In genomic region chr10:75316472-75316871, GRCm38 (mm10) we compare ENCODE assay signal across 8 mouse cellular contexts. TPM values are rescaled to one million over a fixed set of nuclear protein-coding genes. Genes with fewer than 3 reads are reported as not detected.
A peak's percentile ranks its signal among the peaks of the same experiment; 100 is the strongest.
DNase-seq lines count a peak whose midpoint lies in the region; ATAC-seq and TF ChIP-seq lines count a peak whose summit lies in the region.

No protein-coding gene starts in this region.

- TF ChIP-seq CTCF in lung, adult 2 months (IDR thresholded peaks at IDR 0.05; ENCODE audit: insufficient read depth, low read length), result no peak

- no peaks in the 10 kb centered on the region; the same call in 1 of the 2 replicates for H3K36me3 ChIP-seq in lung, embryonic 16.5 days (ENCODE audit: control insufficient read depth, insufficient read depth, low read length)
- peaks cover 19% of the 10 kb centered on the region for H3K36me3 ChIP-seq in embryonic facial prominence, embryonic 12.5 days
- H3K36me3 ChIP-seq in midbrain, embryonic 16.5 days (ENCODE audit: control insufficient read depth, insufficient read depth, low read length), result peaks cover 3% of the 10 kb centered on the region; the same call in 1 of the 2 replicates

- H3K9ac ChIP-seq in lung, embryonic 16.5 days (ENCODE audit: low read length), result peak overlapping the region; percentile 68
- peak overlapping the region; percentile 39 for H3K9ac ChIP-seq in embryonic facial prominence, embryonic 12.5 days
- peak overlapping the region; percentile 22; the same call in 1 of the 2 replicates for H3K9ac ChIP-seq in midbrain, embryonic 16.5 days (ENCODE audit: low read depth, low read length)

- H3K27me3 ChIP-seq in lung, embryonic 16.5 days (ENCODE audit: control insufficient read depth, insufficient read depth, low read depth, low read length), result peaks cover 6% of the 10 kb centered on the region; the same call in 1 of the 2 replicates
- H3K27me3 ChIP-seq in embryonic facial prominence, embryonic 12.5 days, result peaks cover 45% of the 10 kb centered on the region
- peaks cover 19% of the 10 kb centered on the region for H3K27me3 ChIP-seq in midbrain, embryonic 16.5 days (ENCODE audit: control insufficient read depth, insufficient read depth, low read depth, low read length)

- peak overlapping the region; percentile 81 for H3K4me2 ChIP-seq in lung, embryonic 16.5 days (ENCODE audit: low read depth, low read length)
- H3K4me2 ChIP-seq in embryonic facial prominence, embryonic 12.5 days (replicated peaks), result peak overlapping the region; percentile 63
- H3K4me2 ChIP-seq in midbrain, embryonic 16.5 days (ENCODE audit: low read length), result peak overlapping the region; percentile 54

- H3K4me1 ChIP-seq in lung, embryonic 16.5 days (replicated peaks; ENCODE audit: control insufficient read depth, insufficient read depth, low read length), result peaks cover 24% of the 10 kb centered on the region
- peaks cover 8% of the 10 kb centered on the region for H3K4me1 ChIP-seq in lung, adult 2 months (ENCODE audit: control insufficient read depth, insufficient read depth, low read length)
- H3K4me1 ChIP-seq in embryonic facial prominence, embryonic 12.5 days, result 0 out of 2 replicates have a peak, but pooled peaks cover 3% of the 10 kb centered on the region
- peaks cover 6% of the 10 kb centered on the region for H3K4me1 ChIP-seq in midbrain, embryonic 16.5 days (ENCODE audit: control insufficient read depth, insufficient read depth, low read length)

- no peaks in the 10 kb centered on the region for H3K9me3 ChIP-seq in lung, embryonic 16.5 days (ENCODE audit: control insufficient read depth, low read length)
- no peaks in the 10 kb centered on the region for H3K9me3 ChIP-seq in embryonic facial prominence, embryonic 12.5 days
- no peaks in the 10 kb centered on the region for H3K9me3 ChIP-seq in midbrain, embryonic 16.5 days (replicated peaks; ENCODE audit: control insufficient read depth, low read length, poor library complexity, severe bottlenecking)

- H3K27ac ChIP-seq in lung, embryonic 16.5 days (ENCODE audit: low read length), result no peak overlapping the region
- 0 out of 2 replicates have a peak overlapping the region, but pooled peaks have one; percentile 7 for H3K27ac ChIP-seq in embryonic facial prominence, embryonic 12.5 days
- no peak overlapping the region for H3K27ac ChIP-seq in midbrain, embryonic 16.5 days (ENCODE audit: low read length)

- intact Hi-C loops in gastrocnemius, postnatal 14 days (cut with DNase I; ENCODE audit: low total_unique reads), result loop anchor here (5.0 kb wide), 2 partner anchors 121 to 171 kb away; no protein-coding TSS in a partner anchor

- peak overlapping the region; percentile 57 for H3K4me3 ChIP-seq in lung, embryonic 16.5 days (ENCODE audit: low read length)
- no peak overlapping the region for H3K4me3 ChIP-seq in lung, adult 2 months (replicated peaks; ENCODE audit: extremely low read depth, low read depth, low read length)
- peak overlapping the region; percentile 39 for H3K4me3 ChIP-seq in embryonic facial prominence, embryonic 12.5 days
- H3K4me3 ChIP-seq in midbrain, embryonic 16.5 days (ENCODE audit: low read depth, low read length), result peak overlapping the region; percentile 36

- TF ChIP-seq POLR2A in lung, adult 2 months (IDR thresholded peaks at IDR 0.05; ENCODE audit: borderline replicate concordance, extremely low read depth, low read depth, low read length), result no peak

- WGBS in lung, embryonic 16.5 days, result 3% methylated on average over 9 of the region's 9 CpGs
- whole genome bisulfite sequencing in lung, adult 2 months, result 8% methylated on average over 9 of the region's 9 CpGs
- WGBS in embryonic facial prominence, embryonic 12.5 days, result 3% methylated on average over 9 of the region's 9 CpGs
- WGBS in midbrain, embryonic 16.5 days, result 13% methylated on average over 8 of the region's 9 CpGs

- peak; percentile 34 for ATAC-seq in lung, embryonic 16.5 days (ENCODE audit: low read depth)
- no peak for ATAC-seq in embryonic facial prominence, embryonic 12.5 days (ENCODE audit: insufficient number of reproducible peaks, insufficient read depth, low FRiP score, low TSS enrichment)
- peak; percentile 21 for ATAC-seq in midbrain, embryonic 16.5 days

- no peak for DNase-seq in lung, adult 2 months
- DNase-seq in induced T-regulatory cell, adult 2 months (ENCODE audit: low read depth), result peak; percentile 83
- DNase-seq in right cerebral cortex, postnatal 14 days, result no peak
- no peak for DNase-seq in gastrocnemius, postnatal 14 days
- no peak for DNase-seq in cerebellum, postnatal 25 days

RNA-seq across cellular contexts. Expression of gene Adora2a, which starts 0.2 kb away (rescaled TPM):
- polyA plus RNA-seq in lung, embryonic 16.5 days (2015; fragmentation: Nextera tagmentation; extraction: Ambion mirVana), result 8.9 and 9.2 TPM in 2 replicates
- polyA plus RNA-seq in lung, adult 2 months (2012; rRNA removed), result 12.3 and 13.3 TPM in 2 replicates
- 2.3 and 4.6 TPM in 2 replicates for polyA plus RNA-seq in embryonic facial prominence, embryonic 12.5 days (2016; fragmentation: Nextera tagmentation; extraction: Ambion mirVana)
- polyA plus RNA-seq in midbrain, embryonic 16.5 days (2015; fragmentation: Nextera tagmentation; extraction: Ambion mirVana), result 3.7 and 3.8 TPM in 2 replicates
- 1 to 10 TPM; 2.7 to 2.9 TPM for total RNA-seq in gastrocnemius, postnatal 14 days (2021)
